Mouse (Mus musculus) common myeloid progenitor, adult 5-6 weeks (primary cell): ENCODE results near the gene Rgs7bp. TPM values are rescaled to one million over a fixed set of nuclear protein-coding genes. Genes with fewer than 3 reads are reported as not detected.

Source experiments
- ATAC-seq: replicated peaks from 2 replicates; pipeline ENCODE4 v1.8.0; 2016; ENCODE audit warnings: low read depth, mild to moderate bottlenecking, moderate TSS enrichment, inconsistent platforms; ENCODE audit not compliant: poor library complexity, severe bottlenecking
- total RNA-seq: library from RNA; stranded (forward); fragments of 200-1000, 187-1606 nt; gene quantifications from 2 replicates; pipeline ENCODE4 v1.2.3, GENCODE M21; 2017

The Rgs7bp gene
- total RNA-seq, 1 experiment from 2014 or later: 1.7 TPM

- no peak for ATAC-seq
Observed at GRCm38 (mm10) chr13:105015710-105016404, 38.9 kb downstream of the Rgs7bp start.

GRCm38 (mm10) chr13:105011300-105011699 lies 43.4 kb downstream of the Rgs7bp start:
- no peak for ATAC-seq

DNA sequence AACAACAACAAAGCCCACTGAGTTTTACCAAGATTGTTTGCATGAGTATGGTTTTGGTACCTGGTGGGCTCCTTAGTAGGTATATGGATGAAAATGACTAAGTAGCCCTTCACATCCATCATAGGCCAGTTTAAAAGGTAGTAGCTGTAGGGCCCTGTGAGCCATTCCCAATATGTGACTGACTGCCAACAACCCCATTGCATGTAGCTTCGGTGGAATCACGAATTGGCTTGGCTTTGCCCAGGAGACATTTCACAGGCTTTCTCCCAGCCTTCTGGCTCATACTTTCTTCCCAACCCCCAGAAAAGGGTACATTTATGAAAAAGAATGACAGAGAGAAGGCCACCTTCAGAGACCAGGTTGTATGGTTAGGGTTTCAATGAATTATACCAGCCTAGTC lies 45.8 kb downstream of the Rgs7bp start:
- ATAC-seq: no peak

GRCm38 (mm10) chr13:105002831-105003157 lies 51.9 kb downstream of the Rgs7bp start:
- ATAC-seq: no peak

GRCm38 (mm10) chr13:105002132-105002830 lies 52.4 kb downstream of the Rgs7bp start:
- ATAC-seq: no peak

DNA sequence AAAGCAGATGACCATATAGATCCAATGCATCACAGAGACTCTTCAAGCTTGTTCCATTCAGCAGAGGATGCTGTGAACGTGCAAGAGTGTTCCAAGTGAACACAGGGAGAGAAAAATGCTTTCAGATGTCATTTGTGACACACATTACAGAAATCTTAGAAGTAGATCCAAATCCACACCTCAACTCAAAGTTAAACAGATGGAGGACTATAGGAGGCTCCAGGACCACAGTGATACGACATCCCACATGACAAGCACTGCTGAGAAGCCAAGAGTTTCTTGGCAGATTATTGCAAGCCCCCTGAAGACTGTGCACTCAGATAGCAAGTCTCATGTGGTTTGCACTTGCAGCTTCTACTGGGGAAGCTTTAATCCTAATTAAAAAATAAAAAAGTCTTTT lies 53.0 kb downstream of the Rgs7bp start:
- ATAC-seq: no peak

GRCm38 (mm10) chr13:104988811-104989258 lies 65.9 kb downstream of the Rgs7bp start:
- ATAC-seq: no peak

- ATAC-seq: no peak
Observed at GRCm38 (mm10) chr13:104988009-104988540, 66.7 kb downstream of the Rgs7bp start.

- ATAC-seq: no peak
Observed at GRCm38 (mm10) chr13:104985691-104986090, 69.0 kb downstream of the Rgs7bp start.

GRCm38 (mm10) chr13:104983989-104984388 lies 70.7 kb downstream of the Rgs7bp start:
- no peak for ATAC-seq

DNA sequence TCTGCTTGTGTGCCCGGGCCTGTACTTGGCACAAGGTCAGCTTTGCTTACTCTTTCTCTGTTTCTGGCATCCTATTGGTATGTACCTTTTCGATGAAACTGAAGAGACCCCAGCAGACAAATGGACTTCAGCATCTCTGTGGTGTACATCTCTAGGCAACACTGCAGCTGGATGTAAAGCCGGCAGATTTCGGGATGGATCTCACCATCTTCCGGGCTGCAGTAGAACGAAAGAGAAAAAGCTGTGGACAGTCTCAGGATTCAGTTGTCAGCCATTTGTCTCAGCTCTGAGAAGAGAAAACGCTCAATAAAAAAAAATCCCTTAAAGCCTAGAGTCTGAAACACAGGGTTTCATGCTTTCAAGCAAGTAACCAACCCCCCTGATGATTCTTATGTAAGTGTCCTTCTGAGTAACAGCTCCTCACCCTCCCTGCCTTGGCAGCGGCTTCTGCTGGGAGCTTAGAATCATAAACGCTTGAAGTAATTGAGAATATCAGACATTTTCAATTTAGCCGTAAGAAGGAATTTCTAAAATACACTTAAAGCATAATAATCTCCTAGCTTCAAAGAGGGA lies 71.9 kb downstream of the Rgs7bp start:
- no peak for ATAC-seq

GRCm38 (mm10) chr13:104978176-104978575 lies 76.6 kb downstream of the Rgs7bp start:
- no peak for ATAC-seq

DNA sequence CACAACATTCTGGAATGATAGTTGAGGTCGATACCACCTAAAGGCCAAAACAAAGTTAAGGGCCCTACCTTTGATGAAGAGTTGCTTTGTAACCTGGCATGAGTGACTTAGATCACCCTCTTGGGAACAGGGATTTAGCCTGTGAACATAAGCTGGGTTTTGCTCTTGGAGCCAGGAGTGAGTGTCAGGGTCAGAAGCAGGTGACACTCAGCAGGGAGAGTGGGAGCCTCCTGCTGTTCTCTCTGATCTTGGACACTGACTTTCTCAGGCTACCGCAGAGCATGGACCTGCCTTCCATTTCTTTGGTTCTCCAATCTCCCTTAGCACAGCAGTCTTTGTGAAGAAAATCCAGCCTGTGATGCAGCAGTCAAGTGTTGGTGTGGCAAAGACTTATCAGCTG lies 87.2 kb downstream of the Rgs7bp start:
- no peak for ATAC-seq

- no peak for ATAC-seq
Observed at GRCm38 (mm10) chr13:104963716-104964115, 91.0 kb downstream of the Rgs7bp start.

DNA sequence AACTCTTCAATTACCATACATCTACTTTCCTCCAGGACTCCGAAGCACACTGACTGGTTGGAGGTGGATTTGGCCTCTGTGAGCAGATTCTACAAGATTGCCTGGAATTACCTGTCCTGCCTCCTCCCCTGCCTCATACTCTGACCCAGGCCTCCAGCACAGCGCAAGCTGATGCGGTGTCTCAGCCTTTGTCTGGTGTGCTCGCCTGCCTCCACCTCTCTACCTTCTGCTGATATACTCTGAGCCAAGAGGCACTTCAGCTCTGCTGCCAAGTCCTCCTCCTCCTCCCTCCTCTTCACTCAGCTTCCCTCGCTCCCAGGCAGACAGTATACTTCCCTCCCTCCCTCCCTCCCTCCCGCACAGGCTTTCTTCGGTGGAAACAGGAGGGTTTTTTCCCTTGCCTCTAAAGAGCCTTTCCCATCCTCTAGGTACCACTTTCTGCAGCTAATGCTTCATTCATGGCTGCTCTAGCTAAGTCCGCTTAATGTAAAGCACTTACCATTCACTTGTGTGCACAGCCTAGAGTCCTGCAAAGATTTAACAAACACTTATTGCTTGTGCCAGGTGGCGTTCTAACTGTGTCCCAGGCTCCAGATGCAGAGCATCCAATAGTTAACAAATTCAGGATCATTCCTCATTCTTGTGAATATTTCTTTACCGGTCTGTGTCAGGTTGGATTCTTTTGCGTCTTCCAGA lies 91.9 kb downstream of the Rgs7bp start:
- no peak for ATAC-seq

DNA sequence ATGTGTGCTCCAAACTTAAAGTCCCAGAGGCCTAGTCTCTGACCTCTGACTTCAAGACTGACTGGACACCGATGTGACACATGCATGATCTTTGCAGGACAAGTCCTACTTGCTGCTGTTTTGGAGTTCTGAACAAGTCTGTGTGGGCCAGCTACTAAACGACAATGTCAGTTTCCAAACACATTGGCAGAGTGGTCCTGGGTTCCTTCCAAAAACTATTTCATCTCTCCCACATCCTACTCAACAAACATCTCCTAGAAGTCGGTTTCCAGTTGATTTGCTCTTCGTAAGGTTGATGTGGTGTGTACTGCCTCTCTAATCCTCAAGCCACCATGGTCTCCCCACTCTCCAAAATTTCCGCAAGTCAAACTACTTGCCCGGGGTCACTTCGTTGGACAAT lies 92.6 kb downstream of the Rgs7bp start:
- ATAC-seq: no peak

- ATAC-seq: no peak
Observed at GRCm38 (mm10) chr13:104960951-104961715, 93.6 kb downstream of the Rgs7bp start.

DNA sequence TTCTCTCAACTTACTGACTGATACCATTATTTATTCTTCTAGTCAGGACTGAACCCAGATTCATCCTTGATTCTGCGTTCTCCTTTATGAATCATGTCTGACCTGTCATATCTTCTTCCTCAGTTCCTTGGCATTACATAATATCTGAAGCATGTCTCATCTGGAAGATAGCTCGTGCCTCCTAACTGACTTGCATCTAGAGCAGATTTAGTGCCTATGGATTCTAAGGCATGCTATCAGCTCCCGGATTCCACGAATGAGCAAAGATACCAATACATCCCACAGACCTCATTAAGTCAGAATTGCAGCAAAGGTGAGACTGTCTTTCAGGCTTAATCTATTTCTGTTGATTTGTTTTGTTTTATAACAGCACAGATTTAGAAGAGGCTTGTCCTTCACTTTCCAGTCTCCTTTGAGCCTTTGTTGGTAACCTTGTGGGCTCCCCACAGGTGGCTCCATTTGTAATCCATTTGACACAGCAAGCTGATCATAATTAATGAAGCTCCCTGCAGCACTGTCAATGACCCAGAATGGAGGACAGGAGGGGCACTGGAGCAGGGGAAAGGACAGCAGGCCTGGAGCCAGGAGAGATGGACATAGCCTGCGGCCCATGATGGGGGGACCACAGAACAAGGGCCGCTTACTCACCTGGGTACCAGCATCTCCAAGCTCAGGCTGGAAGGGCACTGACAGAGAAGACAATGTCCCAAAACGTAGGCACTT lies 94.4 kb downstream of the Rgs7bp start:
- no peak for ATAC-seq

GRCm38 (mm10) chr13:104959733-104960132 lies 95.0 kb downstream of the Rgs7bp start:
- no peak for ATAC-seq
